Mouse (Mus musculus): Measurements from ENCODE around the gene Arvcf. TPM values are rescaled to one million over a fixed set of nuclear protein-coding genes. Genes with fewer than 3 reads are reported as not detected.

The Arvcf gene
- total RNA-seq, 1 experiment = 48.0 TPM

DNA sequence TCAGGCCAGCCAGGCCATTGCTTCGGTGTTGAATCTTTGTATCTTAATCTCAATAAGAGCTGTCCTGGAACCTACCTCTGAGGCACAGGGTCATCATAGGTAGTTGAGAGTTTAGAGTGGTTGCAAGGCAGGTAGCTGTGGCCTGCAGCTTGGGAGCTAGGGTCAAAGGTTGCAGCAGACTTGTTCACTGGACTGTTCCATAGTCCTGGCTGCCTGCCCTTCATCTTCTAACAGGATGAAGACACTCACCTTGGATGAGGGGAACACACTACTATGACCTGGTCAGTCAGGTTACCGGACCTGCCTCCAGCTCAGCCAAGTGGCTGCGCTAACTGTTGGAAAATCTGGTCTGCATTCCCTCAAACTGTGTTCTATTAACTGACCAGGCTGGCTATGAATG, 43.1 kb downstream of the Arvcf start:
- TF ChIP-seq ZC3H11A (IDR thresholded peaks at IDR 0.05; ENCODE audit: borderline replicate concordance, low read depth, low read length) (no peak), HCFC1 (IDR thresholded peaks at IDR 0.05; ENCODE audit: borderline replicate concordance, insufficient read depth, low read length) (no peak)

DNA sequence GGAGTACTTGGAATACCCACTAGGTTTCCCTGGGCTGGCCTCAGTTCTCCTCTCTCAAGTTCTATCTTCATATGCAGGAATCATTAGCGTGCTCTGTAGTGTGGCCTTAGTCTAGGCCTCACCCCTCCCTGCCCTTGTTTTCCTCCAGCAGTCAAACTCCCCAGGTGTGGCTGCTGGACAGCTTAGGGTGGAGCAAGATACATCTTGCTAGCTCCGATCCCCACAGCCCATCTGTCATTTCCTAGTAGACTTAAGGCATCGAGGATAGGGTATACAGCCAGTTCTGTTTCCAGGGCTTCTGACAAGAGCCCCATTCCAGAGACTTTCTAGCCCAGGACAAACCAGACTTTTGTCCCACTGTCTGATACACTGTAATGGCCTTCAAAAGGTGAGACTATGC, 43.7 kb downstream of the Arvcf start:
- Histone ChIP-seq H3K4me1 (ENCODE audit: control insufficient read depth in 2 of 2, insufficient read depth in 2 of 2, low read length in 2 of 2, poor library complexity in 1 of 2) (peaks cover 20 to 44% of the 10 kb centered on the region in 2 experiments), H3K27ac (ENCODE audit: insufficient read depth, low read depth, low read length, poor library complexity, severe bottlenecking) (no peak overlapping the region), H3K9ac (ENCODE audit: insufficient read depth, low read depth, low read length, poor library complexity, severe bottlenecking) (no peak overlapping the region), H3K36me3 (ENCODE audit: control insufficient read depth, insufficient read depth, low read length, poor library complexity, severe bottlenecking) (peaks cover under 1% of the 10 kb centered on the region; the same call in 1 of the 2 replicates), H3K4me3 (ENCODE audit: insufficient read depth in 1 of 2, low read depth in 1 of 2, low read length in 2 of 2, poor library complexity in 1 of 2, severe bottlenecking in 1 of 2) (no peak overlapping the region), H3K9me3 (ENCODE audit: control insufficient read depth, insufficient read depth, low read depth, low read length) (no peaks in the 10 kb centered on the region)
- in situ Hi-C loops (cut with MboI; ENCODE audit: low sequenced_read_pairs in 2 of 2, unreplicated experiment in 2 of 2) = no loop called here
- DNase-seq (ENCODE audit: low read depth, low spot score) = no peak
- no peak for TF ChIP-seq ZC3H11A (IDR thresholded peaks at IDR 0.05; ENCODE audit: borderline replicate concordance, low read depth, low read length)
- no peak for TF ChIP-seq ZNF384 (IDR thresholded peaks at IDR 0.05; ENCODE audit: low read depth, low read length)
- no peak for TF ChIP-seq CHD2 (IDR thresholded peaks at IDR 0.05; ENCODE audit: low read depth, low read length)
- no peak for TF ChIP-seq HCFC1 (IDR thresholded peaks at IDR 0.05; ENCODE audit: borderline replicate concordance, insufficient read depth, low read length)
- TF ChIP-seq MAFK (IDR thresholded peaks at IDR 0.05; ENCODE audit: insufficient read depth, low read depth, low read length) = no peak

More for the DNA sequence above, 43.1 kb downstream of the Arvcf start:
- Histone ChIP-seq H3K4me1 (ENCODE audit: control insufficient read depth in 2 of 2, insufficient read depth in 2 of 2, low read length in 2 of 2, poor library complexity in 1 of 2) (peaks cover 23 to 45% of the 10 kb centered on the region in 2 experiments), H3K4me3 (ENCODE audit: insufficient read depth in 1 of 2, low read depth in 1 of 2, low read length in 2 of 2, poor library complexity in 1 of 2, severe bottlenecking in 1 of 2) (no peak overlapping the region), H3K36me3 (ENCODE audit: control insufficient read depth, insufficient read depth, low read length, poor library complexity, severe bottlenecking) (no peaks in the 10 kb centered on the region), H3K9ac (ENCODE audit: insufficient read depth, low read depth, low read length, poor library complexity, severe bottlenecking) (no peak overlapping the region), H3K27ac (ENCODE audit: insufficient read depth, low read depth, low read length, poor library complexity, severe bottlenecking) (no peak overlapping the region), H3K9me3 (ENCODE audit: control insufficient read depth, insufficient read depth, low read depth, low read length) (no peaks in the 10 kb centered on the region)
- no peak for DNase-seq (ENCODE audit: low read depth, low spot score)
- in situ Hi-C loops (cut with MboI; ENCODE audit: low sequenced_read_pairs in 2 of 2, unreplicated experiment in 2 of 2) = no loop called here

GRCm38 (mm10) chr16:18392469-18393426, 44.8 kb downstream of the Arvcf start:
- Histone ChIP-seq H3K9me3 (ENCODE audit: control insufficient read depth, insufficient read depth, low read depth, low read length) (no peaks in the 10 kb centered on the region), H3K36me3 (ENCODE audit: control insufficient read depth, insufficient read depth, low read length, poor library complexity, severe bottlenecking) (peaks cover 10% of the 10 kb centered on the region; the same call in 1 of the 2 replicates), H3K27ac (ENCODE audit: insufficient read depth, low read depth, low read length, poor library complexity, severe bottlenecking) (peak overlapping the region; percentile 16; the same call in 1 of the 2 replicates), H3K4me3 (ENCODE audit: insufficient read depth in 1 of 2, low read depth in 1 of 2, low read length in 2 of 2, poor library complexity in 1 of 2, severe bottlenecking in 1 of 2) (peak overlapping the region; percentile 81 to 90), H3K4me1 (ENCODE audit: control insufficient read depth in 2 of 2, insufficient read depth in 2 of 2, low read length in 2 of 2, poor library complexity in 1 of 2) (peaks cover 19 to 35% of the 10 kb centered on the region in 2 experiments), H3K9ac (ENCODE audit: insufficient read depth, low read depth, low read length, poor library complexity, severe bottlenecking) (peak overlapping the region; percentile 83)
- DNase-seq (ENCODE audit: low read depth, low spot score) = peak; percentile 77
- in situ Hi-C loops (cut with MboI; ENCODE audit: low sequenced_read_pairs in 2 of 2, unreplicated experiment in 2 of 2) = no loop called here
- TF ChIP-seq ZC3H11A (IDR thresholded peaks at IDR 0.05; ENCODE audit: borderline replicate concordance, low read depth, low read length) (no peak), HCFC1 (IDR thresholded peaks at IDR 0.05; ENCODE audit: borderline replicate concordance, insufficient read depth, low read length) (no peak), MAFK (IDR thresholded peaks at IDR 0.05; ENCODE audit: insufficient read depth, low read depth, low read length) (no peak), ZNF384 (IDR thresholded peaks at IDR 0.05; ENCODE audit: low read depth, low read length) (no peak), CHD2 (IDR thresholded peaks at IDR 0.05; ENCODE audit: low read depth, low read length) (no peak)

- peaks cover 17% of the 10 kb centered on the region for H3K36me3 ChIP-seq (ENCODE audit: control insufficient read depth, insufficient read depth, low read length, poor library complexity, severe bottlenecking)
- no peaks in the 10 kb centered on the region for H3K9me3 ChIP-seq (ENCODE audit: control insufficient read depth, insufficient read depth, low read depth, low read length)
- peak overlapping the region; percentile 81 to 90 for H3K4me3 ChIP-seq (ENCODE audit: insufficient read depth in 1 of 2, low read depth in 1 of 2, low read length in 2 of 2, poor library complexity in 1 of 2, severe bottlenecking in 1 of 2)
- H3K9ac ChIP-seq (ENCODE audit: insufficient read depth, low read depth, low read length, poor library complexity, severe bottlenecking) = peak overlapping the region; percentile 83; the same call in 1 of the 2 replicates
- peaks cover 13 to 33% of the 10 kb centered on the region in 2 experiments for H3K4me1 ChIP-seq (ENCODE audit: control insufficient read depth in 2 of 2, insufficient read depth in 2 of 2, low read length in 2 of 2, poor library complexity in 1 of 2)
- in situ Hi-C loops (cut with MboI; ENCODE audit: low sequenced_read_pairs in 2 of 2, unreplicated experiment in 2 of 2) = no loop called here
- no peak for DNase-seq (ENCODE audit: low read depth, low spot score)
- TF ChIP-seq ZC3H11A (IDR thresholded peaks at IDR 0.05; ENCODE audit: borderline replicate concordance, low read depth, low read length) (no peak), MAFK (IDR thresholded peaks at IDR 0.05; ENCODE audit: insufficient read depth, low read depth, low read length) (no peak), CHD2 (IDR thresholded peaks at IDR 0.05; ENCODE audit: low read depth, low read length) (no peak), HCFC1 (IDR thresholded peaks at IDR 0.05; ENCODE audit: borderline replicate concordance, insufficient read depth, low read length) (no peak), ZNF384 (IDR thresholded peaks at IDR 0.05; ENCODE audit: low read depth, low read length) (no peak)
- no peak overlapping the region for H3K27ac ChIP-seq (ENCODE audit: insufficient read depth, low read depth, low read length, poor library complexity, severe bottlenecking)
Measured at GRCm38 (mm10) chr16:18393595-18393994, 45.6 kb downstream of the Arvcf start.
